Mouse (Mus musculus): ENCODE data around the gene Mvp. TPM values are rescaled to one million over a fixed set of nuclear protein-coding genes. Genes with fewer than 3 reads are reported as not detected.

Gene Mvp
- polyA plus RNA-seq, 1 experiment from 2014 or later, result 11.4 TPM

- Histone ChIP-seq H3K27me3 (ENCODE audit: control insufficient read depth, insufficient read depth, low read length) (no peaks in the 10 kb centered on the region), H3K9ac (replicated peaks; ENCODE audit: low read depth, low read length) (peak overlapping the region; percentile 99), H3K36me3 (ENCODE audit: control insufficient read depth, insufficient read depth, low read length) (peaks cover 43% of the 10 kb centered on the region), H3K27ac (ENCODE audit: low read length) (peak overlapping the region; percentile 99), H3K4me1 (ENCODE audit: control insufficient read depth, insufficient read depth, low read length) (peaks cover 42% of the 10 kb centered on the region), H3K9me3 (ENCODE audit: control insufficient read depth, low read depth, low read length) (no peaks in the 10 kb centered on the region), H3K4me2 (replicated peaks; ENCODE audit: low read depth, low read length) (peak overlapping the region; percentile 99), H3K4me3 (ENCODE audit: low read depth, low read length) (peak overlapping the region; percentile 95)
- WGBS, result 2% methylated on average over 36 of the region's 48 CpGs
- peak; percentile 20 for ATAC-seq (ENCODE audit: insufficient number of reproducible peaks, insufficient read depth, low FRiP score, low read depth)
Observed at GRCm38 (mm10) chr7:127026161-127026600, 11.8 kb upstream of the Mvp start.

GRCm38 (mm10) chr7:127025556-127026160 lies 11.2 kb upstream of the Mvp start:
- peak overlapping the region; percentile 99 for H3K9ac ChIP-seq (replicated peaks; ENCODE audit: low read depth, low read length)
- no peaks in the 10 kb centered on the region for H3K27me3 ChIP-seq (ENCODE audit: control insufficient read depth, insufficient read depth, low read length)
- peak overlapping the region; percentile 99 for H3K4me2 ChIP-seq (replicated peaks; ENCODE audit: low read depth, low read length)
- no peaks in the 10 kb centered on the region for H3K9me3 ChIP-seq (ENCODE audit: control insufficient read depth, low read depth, low read length)
- peak overlapping the region; percentile 95 for H3K4me3 ChIP-seq (ENCODE audit: low read depth, low read length)
- under 1% methylated on average over 65 of the region's 65 CpGs for WGBS
- H3K36me3 ChIP-seq (ENCODE audit: control insufficient read depth, insufficient read depth, low read length), result peaks cover 38% of the 10 kb centered on the region
- H3K4me1 ChIP-seq (ENCODE audit: control insufficient read depth, insufficient read depth, low read length), result peaks cover 43% of the 10 kb centered on the region
- ATAC-seq (ENCODE audit: insufficient number of reproducible peaks, insufficient read depth, low FRiP score, low read depth), result no peak
- H3K27ac ChIP-seq (ENCODE audit: low read length), result peak overlapping the region; percentile 99

GRCm38 (mm10) chr7:127024755-127025555 lies 10.5 kb upstream of the Mvp start:
- H3K27me3 ChIP-seq (ENCODE audit: control insufficient read depth, insufficient read depth, low read length), result no peaks in the 10 kb centered on the region
- ATAC-seq (ENCODE audit: insufficient number of reproducible peaks, insufficient read depth, low FRiP score, low read depth), result peak; percentile 14; the same call in 1 of the 2 replicates
- H3K27ac ChIP-seq (ENCODE audit: low read length), result peak overlapping the region; percentile 99
- peaks cover 46% of the 10 kb centered on the region for H3K4me1 ChIP-seq (ENCODE audit: control insufficient read depth, insufficient read depth, low read length)
- H3K4me3 ChIP-seq (ENCODE audit: low read depth, low read length), result peak overlapping the region; percentile 95
- peaks cover 35% of the 10 kb centered on the region for H3K36me3 ChIP-seq (ENCODE audit: control insufficient read depth, insufficient read depth, low read length)
- H3K9ac ChIP-seq (replicated peaks; ENCODE audit: low read depth, low read length), result peak overlapping the region; percentile 99
- WGBS, result under 1% methylated on average over 30 of the region's 30 CpGs
- H3K9me3 ChIP-seq (ENCODE audit: control insufficient read depth, low read depth, low read length), result no peaks in the 10 kb centered on the region
- H3K4me2 ChIP-seq (replicated peaks; ENCODE audit: low read depth, low read length), result peak overlapping the region; percentile 99

DNA sequence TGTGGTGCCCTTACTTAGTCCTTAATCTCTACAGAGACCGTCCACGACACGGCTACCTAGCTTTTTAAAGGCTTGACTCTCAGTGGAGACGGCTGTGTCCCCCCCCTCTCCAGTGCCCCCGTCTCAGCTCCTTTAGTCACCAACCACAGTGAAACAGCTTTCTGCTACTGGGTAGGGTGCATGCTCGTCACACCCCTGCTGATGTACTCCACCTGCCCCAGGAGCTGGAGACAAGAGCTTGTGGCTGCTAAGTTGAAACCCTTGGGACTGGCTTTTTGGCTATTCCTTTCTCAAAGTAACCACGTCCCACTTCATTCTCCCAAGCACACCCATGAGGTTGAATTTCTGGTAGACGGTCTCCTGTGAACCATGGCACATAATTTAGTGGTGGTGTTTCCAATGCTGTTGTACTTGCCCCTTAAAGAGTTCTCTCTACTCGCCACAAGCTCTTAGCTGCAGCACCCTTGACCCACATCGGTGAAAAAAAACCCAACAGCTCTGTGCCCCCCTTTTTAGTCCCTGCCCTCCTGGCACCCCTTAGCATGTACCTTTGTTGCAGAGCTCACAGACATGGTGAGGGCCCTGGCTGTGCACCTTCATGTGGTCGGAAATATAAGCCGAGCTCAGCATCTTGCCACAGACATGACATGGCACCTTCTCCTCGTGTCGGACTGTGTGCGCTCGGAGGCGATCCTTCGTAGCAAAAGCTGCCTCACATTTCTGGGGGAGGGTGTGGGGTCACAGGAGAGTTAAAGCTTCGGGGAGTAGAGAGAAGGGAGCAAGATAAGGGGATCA lies 9.7 kb upstream of the Mvp start:
- Histone ChIP-seq H3K4me3 (ENCODE audit: low read depth, low read length) (peak overlapping the region; percentile 95), H3K4me2 (replicated peaks; ENCODE audit: low read depth, low read length) (peak overlapping the region; percentile 99), H3K27ac (ENCODE audit: low read length) (peak overlapping the region; percentile 99; the same call in 1 of the 2 replicates), H3K4me1 (ENCODE audit: control insufficient read depth, insufficient read depth, low read length) (peaks cover 55% of the 10 kb centered on the region), H3K9me3 (ENCODE audit: control insufficient read depth, low read depth, low read length) (no peaks in the 10 kb centered on the region), H3K9ac (replicated peaks; ENCODE audit: low read depth, low read length) (peak overlapping the region; percentile 99), H3K36me3 (ENCODE audit: control insufficient read depth, insufficient read depth, low read length) (peaks cover 30% of the 10 kb centered on the region), H3K27me3 (ENCODE audit: control insufficient read depth, insufficient read depth, low read length) (no peaks in the 10 kb centered on the region)
- no peak for ATAC-seq (ENCODE audit: insufficient number of reproducible peaks, insufficient read depth, low FRiP score, low read depth)
- WGBS, result 15% methylated on average over 19 of the region's 19 CpGs

GRCm38 (mm10) chr7:127023272-127023691 lies 8.9 kb upstream of the Mvp start:
- Histone ChIP-seq H3K4me2 (replicated peaks; ENCODE audit: low read depth, low read length) (peak overlapping the region; percentile 99), H3K9ac (replicated peaks; ENCODE audit: low read depth, low read length) (peak overlapping the region; percentile 40; the same call in 1 of the 2 replicates), H3K36me3 (ENCODE audit: control insufficient read depth, insufficient read depth, low read length) (peaks cover 30% of the 10 kb centered on the region), H3K27me3 (ENCODE audit: control insufficient read depth, insufficient read depth, low read length) (no peaks in the 10 kb centered on the region), H3K4me3 (ENCODE audit: low read depth, low read length) (peak overlapping the region; percentile 95), H3K9me3 (ENCODE audit: control insufficient read depth, low read depth, low read length) (no peaks in the 10 kb centered on the region), H3K27ac (ENCODE audit: low read length) (no peak overlapping the region; the same call in 1 of the 2 replicates), H3K4me1 (ENCODE audit: control insufficient read depth, insufficient read depth, low read length) (peaks cover 62% of the 10 kb centered on the region)
- WGBS, result 73% methylated on average over 13 of the region's 13 CpGs
- no peak for ATAC-seq (ENCODE audit: insufficient number of reproducible peaks, insufficient read depth, low FRiP score, low read depth)

- H3K4me3 ChIP-seq (ENCODE audit: low read depth, low read length), result peak overlapping the region; percentile 95; the same call in 1 of the 2 replicates
- H3K27ac ChIP-seq (ENCODE audit: low read length), result peak overlapping the region; percentile 1; the same call in 1 of the 2 replicates
Observed at GRCm38 (mm10) chr7:127022528-127023271, 8.3 kb upstream of the Mvp start.

DNA sequence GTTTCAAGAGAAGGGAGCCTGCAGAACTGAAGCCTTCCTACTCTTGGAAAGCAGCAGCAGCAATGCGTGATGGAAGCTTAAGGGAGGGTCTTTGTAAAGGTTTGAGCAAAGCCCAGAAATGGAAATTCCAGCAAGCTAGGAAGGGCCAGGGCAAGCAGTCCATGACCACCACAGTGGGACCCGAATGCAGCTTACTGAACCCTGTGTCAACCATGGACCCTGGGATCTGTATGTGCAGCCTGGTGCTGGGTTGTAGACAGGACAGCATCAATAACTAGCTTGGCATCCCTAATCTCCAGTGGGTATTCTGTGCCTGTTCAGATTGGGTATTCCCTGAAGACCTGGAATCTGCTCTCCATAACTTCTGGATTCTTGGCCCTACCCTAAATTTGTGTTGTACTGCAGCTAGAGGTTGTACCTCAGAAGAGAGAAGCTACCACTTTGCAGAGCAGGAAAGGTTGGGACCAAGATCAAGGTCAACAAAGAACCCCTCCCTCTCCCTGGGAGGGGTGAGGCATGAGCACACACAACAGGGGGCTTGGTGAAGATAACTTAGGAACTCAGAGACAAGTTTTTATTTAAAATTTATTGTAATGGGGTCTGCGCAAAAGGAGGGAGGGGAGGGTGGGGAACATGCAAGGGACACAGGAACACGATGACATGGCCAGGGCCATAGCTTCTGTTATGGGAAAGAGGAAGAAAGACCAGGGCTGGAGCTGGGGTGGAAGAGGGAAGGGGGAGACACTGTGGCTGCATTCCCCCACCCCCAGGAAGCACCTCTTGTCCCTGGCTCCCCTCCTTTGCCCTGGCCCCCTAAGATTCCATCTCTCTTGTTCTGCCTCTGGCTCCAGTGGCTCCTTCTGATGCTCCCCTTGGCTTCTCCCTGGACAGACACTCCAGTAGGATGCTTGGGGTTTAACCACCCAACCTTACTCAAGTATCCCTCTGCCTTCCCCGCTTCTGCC lies 7.4 kb upstream of the Mvp start:
- H3K4me1 ChIP-seq (ENCODE audit: control insufficient read depth, insufficient read depth, low read length), result peaks cover 60% of the 10 kb centered on the region
- H3K9me3 ChIP-seq (ENCODE audit: control insufficient read depth, low read depth, low read length), result no peaks in the 10 kb centered on the region
- no peaks in the 10 kb centered on the region for H3K27me3 ChIP-seq (ENCODE audit: control insufficient read depth, insufficient read depth, low read length)
- WGBS, result 32% methylated on average over 5 of the region's 5 CpGs
- peak overlapping the region; percentile 51 for H3K4me3 ChIP-seq (ENCODE audit: low read depth, low read length)
- peak overlapping the region; percentile 87 for H3K4me2 ChIP-seq (replicated peaks; ENCODE audit: low read depth, low read length)
- no peak for ATAC-seq (ENCODE audit: insufficient number of reproducible peaks, insufficient read depth, low FRiP score, low read depth)
- peaks cover 30% of the 10 kb centered on the region for H3K36me3 ChIP-seq (ENCODE audit: control insufficient read depth, insufficient read depth, low read length)
- H3K27ac ChIP-seq (ENCODE audit: low read length), result peak overlapping the region; percentile 86
- H3K9ac ChIP-seq (replicated peaks; ENCODE audit: low read depth, low read length), result 0 out of 2 replicates have a peak overlapping the region, but pooled peaks have one; percentile 45

More at GRCm38 (mm10) chr7:127022528-127023271, 8.3 kb upstream of the Mvp start:
- Histone ChIP-seq H3K9ac (replicated peaks; ENCODE audit: low read depth, low read length) (no peak overlapping the region; the same call in 1 of the 2 replicates), H3K36me3 (ENCODE audit: control insufficient read depth, insufficient read depth, low read length) (peaks cover 30% of the 10 kb centered on the region), H3K4me2 (replicated peaks; ENCODE audit: low read depth, low read length) (peak overlapping the region; percentile 99), H3K27me3 (ENCODE audit: control insufficient read depth, insufficient read depth, low read length) (no peaks in the 10 kb centered on the region), H3K9me3 (ENCODE audit: control insufficient read depth, low read depth, low read length) (no peaks in the 10 kb centered on the region), H3K4me1 (ENCODE audit: control insufficient read depth, insufficient read depth, low read length) (peaks cover 60% of the 10 kb centered on the region)
- WGBS, result 82% methylated on average over 7 of the region's 7 CpGs
- no peak for ATAC-seq (ENCODE audit: insufficient number of reproducible peaks, insufficient read depth, low FRiP score, low read depth)
